Mouse (Mus musculus) heart, postnatal 0 days (tissue): ENCODE measurements at regions not wholly inside any gene's neighbourhood (a gene's known extent, or its start where the extent isn't known, plus 50 kb on each side); places are given as distances from the start of the nearest gene placed in this dataset.

Experiments used
- CTCF ChIP-seq: IDR thresholded peaks from 2 replicates; pipeline ENCODE4 v1.5.1; 2016; ENCODE audit warnings: antibody characterized with exemption, control low read depth, low read depth
- EP300 ChIP-seq: IDR thresholded peaks from 2 replicates; pipeline ENCODE4 v1.6.1; 2016; ENCODE audit warnings: antibody characterized with exemption, low read depth

- TF ChIP-seq CTCF (no peak), EP300 (no peak)
Observed at GRCm38 (mm10) chrX:11086257-11087072, 212.6 kb upstream of the H2al1a start.
